Mouse (Mus musculus) forebrain, embryonic 11.5 days (tissue): ENCODE data around the gene Btg1-ps2. TPM values are rescaled to one million over a fixed set of nuclear protein-coding genes. Genes with fewer than 3 reads are reported as not detected.

Experiments
- polyA plus RNA-seq: library from polyadenylated mRNA; unstranded; fragments of >200 nt; fragmentation: Nextera tagmentation; extraction: Ambion mirVana; gene quantifications from 2 replicates; pipeline ENCODE4 v1.2.1, GENCODE M21; 2014

Btg1-ps2 gene
- polyA plus RNA-seq, 1 experiment from 2014 or later = not detected

Other genes with a start within 250 kb of the Btg1-ps2 start
- gene Rhox5, start 238.3 kb downstream of the Btg1-ps2 start, polyA plus RNA-seq = 0.53 and 1.1 TPM in 2 replicates
- not detected in 2 replicates for gene Rhox6, start 216.2 kb downstream of the Btg1-ps2 start, polyA plus RNA-seq
- not detected in 2 replicates for gene Rhox7a, start 211.4 kb downstream of the Btg1-ps2 start, polyA plus RNA-seq
- not detected in 2 replicates for gene Rhox8, start 164.2 kb downstream of the Btg1-ps2 start, polyA plus RNA-seq
- gene Rhox7b, start 145.9 kb downstream of the Btg1-ps2 start, polyA plus RNA-seq = not detected in 2 replicates
- gene Rhox9, start 141.3 kb downstream of the Btg1-ps2 start, polyA plus RNA-seq = not detected in 2 replicates
- gene Btg1-ps1, start 24.3 kb downstream of the Btg1-ps2 start, polyA plus RNA-seq = not detected in 2 replicates
- not detected in 2 replicates for gene Rhox10, start 23.4 kb upstream of the Btg1-ps2 start, polyA plus RNA-seq
- gene Rhox11, start 42.0 kb upstream of the Btg1-ps2 start, polyA plus RNA-seq = not detected in 2 replicates
- gene Rhox12, start 67.8 kb upstream of the Btg1-ps2 start, polyA plus RNA-seq = not detected in 2 replicates
- gene Rhox13, start 78.1 kb upstream of the Btg1-ps2 start, polyA plus RNA-seq = not detected in 2 replicates
- 7.5 and 10.5 TPM in 2 replicates for gene Zbtb33, start 146.7 kb upstream of the Btg1-ps2 start, polyA plus RNA-seq
- 13.7 and 13.8 TPM in 2 replicates for gene Tmem255a, start 209.3 kb upstream of the Btg1-ps2 start, polyA plus RNA-seq